Mouse (Mus musculus): ENCODE data around the gene Snn.

- TF ChIP-seq CTCF (IDR thresholded peaks at IDR 0.05; ENCODE audit: extremely low read depth, insufficient read depth, insufficient read length, insufficient replicate concordance) (no peak), POLR2A (IDR thresholded peaks at IDR 0.05; ENCODE audit: low read depth, low read length) (no peak)
These were observed 10.5 kb upstream of the Snn start for GRCm38 (mm10) chr16:11050226-11050625.
